Mouse (Mus musculus): Measurements from ENCODE around the gene Prdx1.
"Not testable (repeated sequence)": the region's sequence is repeated elsewhere in the genome, so short reads cannot be mapped to it uniquely, and the experiment has no call there.

Prdx1 gene

DNA sequence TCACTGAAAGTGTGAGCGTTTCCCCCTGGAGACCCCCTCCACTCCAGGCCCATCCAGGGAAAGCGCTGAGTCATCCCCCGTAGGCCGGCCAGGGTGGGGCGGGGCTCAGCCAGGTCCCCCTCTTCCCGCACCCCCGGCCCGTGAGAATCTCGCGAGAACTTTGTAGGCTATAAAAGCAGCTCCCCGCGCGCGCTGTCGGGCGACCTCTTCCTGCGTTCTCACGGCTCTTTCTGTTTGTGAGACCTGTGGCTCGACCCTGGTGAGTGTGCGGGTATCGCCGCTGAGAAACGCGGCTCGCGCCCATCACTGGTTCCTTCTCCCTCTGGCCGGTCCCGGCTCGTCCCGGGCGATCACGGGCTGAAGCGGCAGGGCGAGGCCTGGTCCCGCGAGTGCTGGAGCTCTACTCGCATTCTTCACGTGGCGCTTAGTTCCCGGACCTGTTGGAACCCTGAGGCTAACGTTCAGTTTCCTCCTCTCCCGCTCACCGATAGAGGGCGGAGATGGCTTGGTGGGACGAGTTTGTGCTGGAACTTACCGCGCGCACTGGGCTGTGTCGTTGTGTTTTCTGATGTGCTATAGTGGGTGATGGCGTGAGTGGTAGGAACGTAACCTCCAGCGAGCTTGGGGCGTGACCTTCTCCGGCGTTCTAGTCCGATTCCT is at the start of gene Prdx1:
Prdx1 (plus strand) TSS at position 143 of the 660 bp plus-strand sequence.
- peak; percentile 87 for DNase-seq

- no peak for DNase-seq
These were observed 46.5 kb upstream of the Prdx1 start for GRCm38 (mm10) chr4:116638821-116639220.

GRCm38 (mm10) chr4:116642071-116642470 is 43.3 kb upstream of the Prdx1 start:
- DNase-seq: no peak

DNA sequence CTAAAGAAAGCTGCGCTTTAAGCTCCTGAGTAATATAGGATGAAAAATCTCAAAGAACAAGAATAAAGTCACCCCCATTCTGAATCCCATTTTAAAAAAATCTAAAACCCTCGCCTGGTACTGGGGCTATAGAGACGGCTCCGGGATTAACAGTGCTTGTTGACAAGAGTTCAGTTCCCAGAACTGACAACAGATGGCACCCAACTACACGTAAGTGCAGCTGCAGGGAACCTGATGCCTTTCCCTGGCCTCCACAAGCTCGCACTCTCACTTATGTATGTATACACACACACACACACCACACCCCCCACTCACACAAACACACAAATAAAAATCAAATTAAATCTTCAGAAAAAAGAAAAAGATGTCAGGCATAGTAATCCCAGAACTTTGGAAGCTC is 41.0 kb upstream of the Prdx1 start:
- DNase-seq: no peak

DNA sequence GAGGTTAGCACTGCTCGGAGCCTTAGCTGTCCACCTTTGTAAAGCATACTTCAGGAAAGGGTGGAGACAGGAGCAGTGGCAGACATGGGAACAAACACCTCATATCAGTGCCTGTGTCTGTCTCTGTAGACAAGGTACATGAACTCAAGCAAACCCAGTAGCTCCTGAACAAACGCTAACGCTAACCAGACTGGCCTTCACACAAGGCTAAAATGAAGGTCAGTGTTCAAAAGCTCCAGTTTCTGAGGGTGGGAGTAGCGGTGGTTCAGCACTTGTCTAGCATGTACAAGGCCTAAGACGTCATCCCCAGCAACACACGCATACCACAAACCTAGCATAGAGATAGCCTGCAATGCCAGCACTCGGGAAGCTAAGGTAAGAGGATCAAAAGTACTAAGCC is 39.7 kb upstream of the Prdx1 start:
- DNase-seq: no peak

DNA sequence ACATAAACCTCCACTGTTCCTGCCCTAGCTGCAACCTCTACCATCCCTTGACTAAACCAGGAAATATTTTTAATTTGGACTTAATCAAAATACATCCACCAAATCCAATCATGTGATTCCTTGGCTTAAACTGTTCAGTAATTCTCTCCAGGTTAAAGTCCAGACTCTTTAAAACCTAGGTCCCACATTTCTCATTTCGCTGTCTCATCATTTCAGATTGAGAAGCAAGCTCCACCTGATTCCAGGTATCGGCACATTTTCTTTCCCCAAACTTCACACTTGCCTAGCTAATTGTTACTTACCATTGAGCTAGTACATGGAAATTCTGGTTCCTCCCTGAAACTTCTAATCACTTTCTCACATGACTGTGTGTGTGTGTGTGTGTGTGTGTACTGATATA is 35.9 kb upstream of the Prdx1 start:
- DNase-seq: no peak

DNA sequence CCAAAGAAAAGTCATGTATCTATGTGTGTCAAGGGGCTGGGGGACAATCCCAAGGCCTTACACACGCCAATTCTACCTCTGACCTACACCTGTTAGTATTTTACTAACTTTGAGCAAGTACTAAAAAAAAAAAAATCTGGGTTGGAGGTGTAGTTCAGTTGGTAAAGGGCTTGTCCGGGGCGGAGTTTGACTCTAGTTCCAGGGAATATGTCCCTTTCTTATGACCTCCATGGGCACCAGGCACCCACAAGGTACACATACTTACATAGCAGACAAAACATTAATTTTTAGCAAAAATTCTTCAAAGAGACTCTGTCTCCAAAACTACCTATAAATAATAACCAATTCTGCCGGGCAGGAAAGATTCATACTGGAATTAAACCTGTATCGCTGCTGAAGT is 35.0 kb upstream of the Prdx1 start:
- DNase-seq: no peak

GRCm38 (mm10) chr4:116650924-116651796 is 34.2 kb upstream of the Prdx1 start, which contains the start of gene Akr1a1:
Gene Akr1a1 (minus strand): TSS chr4:116651680.
- peak; percentile 85 for DNase-seq

DNA sequence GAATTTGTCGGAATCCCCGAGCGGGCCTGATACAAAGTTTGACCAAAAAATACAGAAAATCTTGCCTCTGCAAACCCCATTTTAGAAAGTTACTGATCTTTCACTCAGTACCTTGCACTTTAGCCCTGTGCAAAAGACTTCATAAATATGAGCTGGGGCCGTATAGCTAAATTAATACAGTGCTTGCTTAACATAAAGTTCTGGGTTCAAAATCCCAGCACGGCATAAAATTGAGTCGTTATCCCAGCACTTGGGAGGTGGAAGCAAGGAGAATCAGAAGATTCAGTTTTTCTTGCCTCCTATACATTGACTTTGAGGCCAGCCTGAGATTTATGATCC is 33.6 kb upstream of the Prdx1 start:
- no peak for DNase-seq

DNA sequence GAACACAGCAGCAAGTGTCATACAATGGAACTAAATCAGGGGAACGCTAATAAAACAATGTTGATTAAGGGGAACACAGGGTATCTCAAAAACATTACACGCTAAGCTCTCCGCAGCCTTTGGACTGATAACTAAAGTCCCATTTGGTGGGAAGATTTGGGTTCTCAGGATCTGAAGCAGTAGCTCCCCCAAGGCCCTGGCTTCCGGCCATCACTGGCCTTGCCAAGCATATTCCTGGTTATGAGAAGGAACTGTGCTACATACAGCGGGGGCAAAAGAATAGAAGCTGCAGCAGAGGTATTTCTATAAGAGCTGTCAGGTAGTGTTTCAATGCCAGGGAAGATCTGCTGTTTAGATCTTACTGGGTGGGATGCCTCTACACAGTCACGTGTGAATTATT is 32.1 kb upstream of the Prdx1 start:
- DNase-seq: no peak

DNA sequence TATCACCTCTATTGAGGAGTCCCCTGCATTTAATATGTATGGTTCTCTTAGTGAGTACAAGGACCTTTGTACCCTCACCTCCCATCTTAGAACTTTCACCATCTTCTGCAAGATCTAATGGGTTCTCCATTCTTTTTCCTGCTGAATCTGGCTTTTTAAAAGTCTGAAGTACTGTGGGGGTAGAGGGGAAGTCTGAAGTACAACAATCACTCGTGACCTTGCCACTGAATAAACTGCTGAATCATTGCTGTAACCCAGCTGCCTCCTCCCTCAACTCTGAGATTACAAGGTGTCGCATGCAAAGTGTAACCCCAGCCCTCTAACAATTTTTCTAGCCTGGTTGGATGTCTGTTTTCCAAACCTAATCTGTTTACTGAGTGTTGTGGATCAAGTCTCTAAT is 30.2 kb upstream of the Prdx1 start:
- no peak for DNase-seq

- no peak for DNase-seq
These were observed 29.7 kb upstream of the Prdx1 start for GRCm38 (mm10) chr4:116655658-116656057.

GRCm38 (mm10) chr4:116657971-116658370 is 27.4 kb upstream of the Prdx1 start:
- no peak for DNase-seq

DNA sequence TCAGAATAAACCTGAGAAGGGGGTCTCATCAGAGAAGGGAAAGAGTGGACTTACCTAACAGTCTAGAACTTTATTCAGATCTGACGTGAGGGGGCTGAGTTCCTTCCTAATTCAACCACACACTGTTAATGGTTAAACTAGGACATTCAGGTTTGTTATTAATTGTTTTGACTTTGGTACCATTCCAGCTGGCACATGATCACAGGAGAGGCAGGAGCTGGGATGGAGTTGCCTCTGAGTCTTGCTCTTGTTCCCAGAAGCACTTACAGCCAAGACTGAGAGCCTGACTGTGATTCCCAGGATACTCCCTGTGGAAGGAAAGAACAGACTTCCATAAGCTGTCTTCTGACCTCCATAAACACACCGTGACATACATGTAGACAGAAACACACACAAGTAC is 25.9 kb upstream of the Prdx1 start:
- no peak for DNase-seq

- DNase-seq: not testable (repeated sequence)
These were observed 25.4 kb upstream of the Prdx1 start for GRCm38 (mm10) chr4:116659916-116660315.

DNA sequence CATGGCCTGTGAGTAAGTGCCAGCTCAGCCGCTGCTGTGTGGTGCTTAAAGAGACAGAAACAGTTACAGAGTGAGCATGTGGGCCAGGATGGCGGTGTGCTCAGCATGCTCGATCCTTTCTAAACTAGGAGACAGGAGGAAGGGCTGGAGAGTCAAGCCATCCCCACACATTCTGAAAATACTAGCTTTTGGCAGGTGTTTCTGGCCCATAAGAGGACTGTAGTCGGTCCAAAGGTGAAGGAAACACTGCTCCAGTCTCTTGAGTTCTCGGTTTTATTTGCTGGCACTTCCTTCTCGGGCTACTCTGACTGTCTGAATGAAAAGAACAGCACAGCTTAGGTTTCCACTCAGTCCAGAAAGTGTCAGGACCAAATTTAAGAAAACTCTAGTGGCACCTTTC is 24.5 kb upstream of the Prdx1 start:
- DNase-seq: no peak

- DNase-seq: no peak
These were observed 23.3 kb upstream of the Prdx1 start for GRCm38 (mm10) chr4:116661998-116662397.

DNA sequence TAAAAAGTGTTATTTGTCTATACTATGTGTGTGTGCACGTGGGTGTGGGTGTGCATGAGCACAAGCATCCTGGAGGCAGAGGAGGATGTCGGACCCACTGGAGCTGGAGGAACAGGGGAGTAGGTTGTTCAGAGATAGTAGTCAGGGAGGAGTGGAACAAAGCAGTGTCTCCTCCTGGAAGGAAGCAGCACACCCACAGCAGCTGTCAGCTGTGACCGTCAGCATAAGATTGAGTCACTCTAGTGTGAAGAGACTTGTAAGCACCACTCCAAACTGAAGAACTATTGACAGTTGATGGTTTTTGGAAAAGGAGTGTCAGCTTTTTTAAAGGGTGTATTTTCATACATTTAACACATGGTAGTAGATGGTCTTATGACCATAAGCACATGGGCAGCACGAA is 18.7 kb upstream of the Prdx1 start:
- DNase-seq: no peak

DNA sequence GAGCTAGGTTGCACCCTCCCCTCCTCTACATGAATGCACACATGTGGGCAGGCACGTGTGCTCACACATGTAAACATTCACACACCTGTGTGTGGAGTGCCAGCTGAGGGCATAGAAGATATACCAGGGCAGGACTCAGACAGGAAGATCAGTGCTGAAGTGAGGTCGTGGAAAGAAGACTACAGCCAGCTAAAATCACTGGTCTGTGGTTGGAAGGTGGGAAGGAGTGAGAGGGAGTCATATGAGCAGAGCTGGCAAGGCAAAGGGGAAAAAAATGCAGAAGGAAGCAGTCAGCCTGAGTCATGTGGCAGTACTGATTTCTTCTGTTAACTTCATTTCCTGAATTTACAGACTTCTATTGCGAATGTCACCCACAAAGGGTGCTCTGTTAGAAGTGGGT is 17.2 kb upstream of the Prdx1 start:
- DNase-seq: no peak

DNA sequence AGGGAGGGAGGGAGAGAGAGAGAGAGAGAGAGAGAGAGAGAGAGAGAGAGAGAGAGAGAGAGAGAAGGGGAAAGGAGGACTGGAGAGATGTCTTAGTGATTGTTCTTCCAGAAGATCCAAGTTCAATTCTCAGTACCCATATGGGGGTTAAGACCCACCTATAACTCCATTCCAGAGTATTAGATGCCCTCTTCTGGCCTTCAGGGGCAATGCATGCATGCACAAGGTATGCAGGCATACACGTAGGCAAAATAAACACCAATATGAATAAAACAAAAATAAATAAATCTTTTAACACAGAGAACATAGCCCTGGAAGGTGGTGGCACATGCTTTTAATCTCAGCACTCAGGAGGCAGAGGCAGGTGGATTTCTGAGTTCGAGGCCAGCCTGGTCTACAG is 16.1 kb upstream of the Prdx1 start:
- DNase-seq: no peak

GRCm38 (mm10) chr4:116672785-116673184 is 12.6 kb upstream of the Prdx1 start:
- DNase-seq: no peak

GRCm38 (mm10) chr4:116674761-116675160 is 10.6 kb upstream of the Prdx1 start:
- DNase-seq: not testable (repeated sequence)

DNA sequence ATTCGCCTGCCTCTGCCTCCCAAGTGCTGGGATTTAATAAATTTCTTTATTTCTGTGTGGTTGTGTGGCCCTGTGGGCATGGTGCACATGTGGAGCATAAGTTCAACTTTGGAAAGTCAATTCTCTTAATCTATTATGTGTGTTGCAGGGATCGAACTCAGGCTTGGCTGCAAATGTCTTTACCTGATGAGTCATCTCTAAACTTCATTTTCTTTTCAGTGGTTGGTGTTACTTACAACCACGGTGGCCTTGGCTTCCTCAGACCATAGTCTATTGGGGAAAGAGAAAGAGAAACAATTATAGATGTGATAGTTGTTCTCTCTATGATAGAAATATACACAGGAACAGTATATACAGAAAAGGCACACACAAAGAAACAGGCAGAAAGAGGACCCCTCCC is 9.3 kb upstream of the Prdx1 start:
- no peak for DNase-seq

DNA sequence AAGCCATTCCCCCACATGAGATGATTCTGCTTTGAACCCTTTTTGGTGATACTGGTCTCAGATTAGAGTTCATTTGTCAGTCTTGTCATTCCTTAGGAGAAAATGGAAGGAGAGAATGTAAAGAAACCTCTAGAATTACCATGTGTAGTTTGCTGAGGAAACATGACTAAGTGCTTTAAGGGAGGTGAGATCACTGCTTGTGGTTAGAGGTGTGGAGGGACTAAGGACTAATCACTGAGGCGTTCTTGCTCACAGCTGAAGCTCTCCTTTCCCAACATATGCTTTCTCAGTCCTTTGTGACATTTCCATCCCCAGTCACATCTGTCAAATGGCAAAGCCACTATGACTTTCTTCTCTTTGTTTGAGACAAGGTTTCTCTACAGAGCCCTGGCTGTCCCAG is 7.5 kb upstream of the Prdx1 start:
- DNase-seq: no peak

DNA sequence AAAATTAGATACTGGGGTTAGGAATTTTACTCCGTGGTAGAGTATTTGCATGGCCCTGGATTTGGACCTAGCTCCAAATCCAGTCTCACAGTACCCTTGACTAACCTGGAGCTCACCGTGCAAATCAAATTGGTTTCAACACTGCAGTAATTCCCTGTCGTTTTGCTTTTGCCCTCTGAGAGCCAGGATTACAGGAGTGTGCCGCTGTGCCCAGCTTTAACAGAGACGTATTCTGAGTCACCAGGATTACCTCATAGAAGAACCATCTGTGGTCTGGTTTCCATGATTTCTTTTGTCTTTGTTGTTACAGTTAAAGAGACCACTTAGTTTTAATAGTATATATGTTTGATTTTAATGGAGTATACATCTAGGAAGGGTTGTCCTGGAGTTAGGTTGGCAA is 6.2 kb upstream of the Prdx1 start:
- no peak for DNase-seq
